Mouse (Mus musculus): ENCODE measurements around the gene Usp5. TPM values are rescaled to one million over a fixed set of nuclear protein-coding genes. Genes with fewer than 3 reads are reported as not detected.

Usp5 gene
- polyA plus RNA-seq, 1 experiment from 2014 or later = 177 TPM

GRCm38 (mm10) chr6:124858561-124859318 lies 29.5 kb upstream of the Usp5 start:
- Histone ChIP-seq H3K4me1 (peaks cover 60% of the 10 kb centered on the region), H3K27ac (peak overlapping the region; percentile 100; the same call in 1 of the 2 replicates), H3K27me3 (peaks cover 6% of the 10 kb centered on the region; the same call in 1 of the 2 replicates), H3K9me3 (no peaks in the 10 kb centered on the region), H3K9ac (peak overlapping the region; percentile 99), H3K36me3 (peaks cover 17% of the 10 kb centered on the region), H3K4me2 (replicated peaks) (peak overlapping the region; percentile 69), H3K4me3 (peak overlapping the region; percentile 87)
- no peak for ATAC-seq (ENCODE audit: low FRiP score, low read depth)
- WGBS = 73% methylated on average over 27 of the region's 28 CpGs

DNA sequence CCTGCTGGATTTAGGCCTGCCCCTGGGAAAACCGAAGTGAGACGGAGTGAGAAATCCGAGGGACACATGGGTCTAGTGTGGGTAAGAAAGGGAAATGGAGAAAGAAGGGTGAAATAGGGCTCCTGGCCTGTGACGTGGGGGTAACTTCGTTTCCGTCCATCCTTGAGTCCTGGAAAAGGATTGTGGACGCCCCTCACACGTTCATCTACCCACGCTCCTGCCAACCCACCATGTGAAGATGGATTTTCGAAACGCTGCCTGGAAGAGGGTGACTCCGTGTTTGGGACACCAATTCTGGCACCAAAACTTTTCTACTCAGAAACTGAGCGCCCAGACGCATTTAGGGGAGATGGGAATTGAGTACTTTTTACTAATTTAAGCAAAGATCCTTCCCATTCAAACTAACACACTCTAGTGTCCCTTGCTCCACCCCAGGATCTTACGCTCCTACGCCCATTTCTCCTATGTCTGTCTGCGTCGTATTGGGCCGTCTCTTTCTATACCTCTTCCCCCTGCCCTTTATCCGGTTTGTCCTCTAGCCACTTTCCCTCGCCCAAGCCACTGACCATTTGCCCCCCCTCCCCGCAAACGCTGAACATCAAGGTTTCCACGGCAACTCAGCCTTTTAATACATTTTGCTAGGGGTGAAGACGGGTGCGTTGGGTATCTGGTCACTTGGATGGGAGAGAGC lies 28.7 kb upstream of the Usp5 start:
- WGBS = 22% methylated on average over 26 of the region's 26 CpGs
- H3K36me3 ChIP-seq = peaks cover 24% of the 10 kb centered on the region
- H3K4me2 ChIP-seq (replicated peaks) = peak overlapping the region; percentile 69
- no peak for ATAC-seq (ENCODE audit: low FRiP score, low read depth)
- peak overlapping the region; percentile 100 for H3K27ac ChIP-seq
- peaks cover 55% of the 10 kb centered on the region for H3K4me1 ChIP-seq
- H3K9ac ChIP-seq = peak overlapping the region; percentile 99
- peaks cover 6% of the 10 kb centered on the region; the same call in 1 of the 2 replicates for H3K27me3 ChIP-seq
- peak overlapping the region; percentile 87 for H3K4me3 ChIP-seq
- no peaks in the 10 kb centered on the region for H3K9me3 ChIP-seq

DNA sequence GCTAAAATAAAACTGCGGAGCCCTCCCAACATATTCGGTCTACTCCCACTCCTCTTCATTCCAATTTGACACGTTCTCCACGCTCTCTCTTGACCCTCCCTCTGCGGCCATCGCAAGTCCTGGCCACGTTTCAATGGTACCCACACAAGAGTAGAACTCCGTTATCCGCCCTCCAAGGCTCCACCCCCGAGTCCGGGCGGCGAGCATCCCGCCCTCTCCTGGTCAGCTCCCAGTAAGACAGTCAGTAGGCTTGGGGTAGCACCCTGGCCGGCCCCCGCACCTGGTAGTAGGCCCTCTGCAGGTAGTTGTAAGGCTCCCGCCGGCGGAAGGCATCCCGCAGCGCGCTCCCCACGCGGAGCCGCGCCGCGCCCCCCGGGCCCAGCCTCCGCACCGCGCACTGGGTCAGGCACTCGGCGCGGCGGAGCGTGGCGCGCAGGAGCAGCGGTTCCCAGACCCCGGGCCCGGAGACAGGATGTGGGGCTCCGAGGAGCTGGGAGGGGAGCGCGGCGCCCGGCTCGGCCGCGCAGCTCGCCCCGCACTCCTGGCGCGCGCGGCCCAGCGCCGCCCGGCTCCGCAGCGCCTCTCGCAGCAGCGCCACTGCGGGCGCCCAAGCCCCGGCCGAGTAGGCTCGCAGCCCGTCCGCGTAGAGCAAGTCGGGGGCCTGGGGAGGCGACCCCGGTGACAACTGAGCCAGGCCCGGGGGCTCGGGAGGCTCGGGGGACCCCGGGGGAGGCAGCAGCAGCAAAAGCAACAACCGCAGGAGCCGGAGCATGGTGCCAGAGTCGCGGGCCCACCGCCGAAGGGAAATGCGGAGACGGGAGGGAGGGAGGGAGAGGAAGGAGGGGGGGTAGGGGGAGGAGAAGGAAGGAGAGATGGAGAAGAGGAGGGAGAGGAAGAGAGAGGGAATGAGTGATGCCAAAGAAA lies 27.9 kb upstream of the Usp5 start, which contains the start of gene P3h3:
Gene P3h3, minus strand, starts transcription at position 837 of the 924 bp plus-strand sequence.
- Histone ChIP-seq H3K27ac (peak within 1 kb of the TSS; percentile 100), H3K36me3 (peaks cover 32% of the 10 kb centered on the region), H3K27me3 (0 out of 2 replicates have a peak, but pooled peaks cover 6% of the 10 kb centered on the region), H3K9ac (peak within 1 kb of the TSS; percentile 99), H3K4me3 (peak within 1 kb of the TSS; percentile 87), H3K4me1 (peaks cover 47% of the 10 kb centered on the region), H3K4me2 (replicated peaks) (peak within 1 kb of the TSS; percentile 69), H3K9me3 (no peaks in the 10 kb centered on the region)
- ATAC-seq (ENCODE audit: low FRiP score, low read depth) = peak; percentile 87
- WGBS = under 1% methylated on average over 83 of the region's 86 CpGs

DNA sequence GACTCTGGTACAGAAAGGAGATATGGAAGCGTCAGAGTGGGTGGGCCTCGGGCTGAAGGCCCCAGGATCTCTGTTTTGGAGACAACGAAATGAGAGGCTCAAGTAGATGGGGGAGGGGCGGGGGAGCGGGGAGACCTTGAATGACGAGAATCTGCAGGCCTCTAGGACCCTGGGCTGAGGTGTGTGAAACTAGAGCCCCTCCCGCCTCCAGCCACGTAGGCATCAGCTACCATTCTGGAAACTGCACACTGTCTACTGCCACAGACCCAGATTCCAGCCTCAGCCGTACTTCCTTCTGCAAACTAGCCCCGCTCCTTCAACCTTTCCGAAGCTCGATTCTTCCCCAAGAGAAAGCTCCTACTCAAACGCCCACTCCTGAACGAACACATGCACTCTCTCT lies 27.0 kb upstream of the Usp5 start:
- Histone ChIP-seq H3K9me3 (no peaks in the 10 kb centered on the region), H3K9ac (peak overlapping the region; percentile 99), H3K27ac (peak overlapping the region; percentile 100), H3K36me3 (peaks cover 40% of the 10 kb centered on the region), H3K4me2 (replicated peaks) (peak overlapping the region; percentile 69), H3K4me3 (peak overlapping the region; percentile 87), H3K27me3 (0 out of 2 replicates have a peak, but pooled peaks cover 6% of the 10 kb centered on the region), H3K4me1 (peaks cover 39% of the 10 kb centered on the region)
- 3% methylated on average over 14 of the region's 14 CpGs for WGBS
- ATAC-seq (ENCODE audit: low FRiP score, low read depth) = peak; percentile 74

- Histone ChIP-seq H3K4me3 (no peak overlapping the region), H3K36me3 (peaks cover 52% of the 10 kb centered on the region), H3K27me3 (0 out of 2 replicates have a peak, but pooled peaks cover 3% of the 10 kb centered on the region), H3K4me1 (peaks cover 28% of the 10 kb centered on the region), H3K27ac (peak overlapping the region; percentile 28; the same call in 1 of the 2 replicates), H3K9ac (no peak overlapping the region), H3K9me3 (no peaks in the 10 kb centered on the region), H3K4me2 (replicated peaks) (no peak overlapping the region)
- 68% methylated on average over 12 of the region's 12 CpGs for WGBS
- no peak for ATAC-seq (ENCODE audit: low FRiP score, low read depth)
Measured at GRCm38 (mm10) chr6:124854647-124855046, 25.4 kb upstream of the Usp5 start.

GRCm38 (mm10) chr6:124850535-124850934 lies 21.3 kb upstream of the Usp5 start:
- H3K9ac ChIP-seq = no peak overlapping the region
- peaks cover 2% of the 10 kb centered on the region for H3K4me1 ChIP-seq
- no peaks in the 10 kb centered on the region for H3K27me3 ChIP-seq
- WGBS = 46% methylated on average over 8 of the region's 8 CpGs
- no peak for ATAC-seq (ENCODE audit: low FRiP score, low read depth)
- H3K36me3 ChIP-seq = peaks cover 73% of the 10 kb centered on the region
- no peak overlapping the region for H3K27ac ChIP-seq
- H3K9me3 ChIP-seq = no peaks in the 10 kb centered on the region
- no peak overlapping the region for H3K4me2 ChIP-seq (replicated peaks)
- H3K4me3 ChIP-seq = no peak overlapping the region

- peak; percentile 85 for ATAC-seq (ENCODE audit: low FRiP score, low read depth)
- no peaks in the 10 kb centered on the region for H3K27me3 ChIP-seq
- WGBS = 15% methylated on average over 9 of the region's 9 CpGs
- H3K4me2 ChIP-seq (replicated peaks) = no peak overlapping the region
- H3K9ac ChIP-seq = no peak overlapping the region
- no peak overlapping the region for H3K4me3 ChIP-seq
- H3K27ac ChIP-seq = no peak overlapping the region
- H3K4me1 ChIP-seq = no peaks in the 10 kb centered on the region
- H3K9me3 ChIP-seq = no peaks in the 10 kb centered on the region
- peaks cover 74% of the 10 kb centered on the region for H3K36me3 ChIP-seq
Measured at GRCm38 (mm10) chr6:124847305-124847704, 18.0 kb upstream of the Usp5 start.

- H3K27me3 ChIP-seq = no peaks in the 10 kb centered on the region
- H3K36me3 ChIP-seq = peaks cover 47% of the 10 kb centered on the region
- H3K9ac ChIP-seq = peak within 1 kb of the TSS; percentile 50; the same call in 1 of the 2 replicates
- H3K4me3 ChIP-seq = no peak within 1 kb of the TSS
- H3K27ac ChIP-seq = no peak within 1 kb of the TSS
- no peaks in the 10 kb centered on the region for H3K9me3 ChIP-seq
- 0 out of 2 replicates have a peak within 1 kb of the TSS, but pooled peaks have one; percentile 19 for H3K4me2 ChIP-seq (replicated peaks)
- 40% methylated on average over 15 of the region's 15 CpGs for WGBS
- ATAC-seq (ENCODE audit: low FRiP score, low read depth) = peak; percentile 17; the same call in 1 of the 2 replicates
- peaks cover 31% of the 10 kb centered on the region for H3K4me1 ChIP-seq
Measured at GRCm38 (mm10) chr6:124840241-124841167, 11.2 kb upstream of the Usp5 start, which contains the start of gene Gnb3. TSS of gene Gnb3 (minus strand) at chr6:124840275.

- H3K4me2 ChIP-seq (replicated peaks) = 0 out of 2 replicates have a peak overlapping the region, but pooled peaks have one; percentile 19
- H3K27me3 ChIP-seq = no peaks in the 10 kb centered on the region
- peaks cover 34% of the 10 kb centered on the region for H3K4me1 ChIP-seq
- peak overlapping the region; percentile 50; the same call in 1 of the 2 replicates for H3K9ac ChIP-seq
- no peaks in the 10 kb centered on the region for H3K9me3 ChIP-seq
- H3K4me3 ChIP-seq = no peak overlapping the region
- ATAC-seq (ENCODE audit: low FRiP score, low read depth) = peak; percentile 15
- H3K36me3 ChIP-seq = peaks cover 40% of the 10 kb centered on the region
- H3K27ac ChIP-seq = no peak overlapping the region
- 8% methylated on average over 8 of the region's 8 CpGs for WGBS
Measured at GRCm38 (mm10) chr6:124839805-124840204, 10.5 kb upstream of the Usp5 start.

GRCm38 (mm10) chr6:124836411-124836810 lies 7.1 kb upstream of the Usp5 start:
- H3K27me3 ChIP-seq = no peaks in the 10 kb centered on the region

More at GRCm38 (mm10) chr6:124836411-124836810, 7.1 kb upstream of the Usp5 start:
- Histone ChIP-seq H3K9ac (peak overlapping the region; percentile 39; the same call in 1 of the 2 replicates), H3K27ac (no peak overlapping the region), H3K4me1 (peaks cover 44% of the 10 kb centered on the region), H3K4me3 (no peak overlapping the region), H3K36me3 (peaks cover 40% of the 10 kb centered on the region), H3K9me3 (no peaks in the 10 kb centered on the region), H3K4me2 (replicated peaks) (no peak overlapping the region)
- ATAC-seq (ENCODE audit: low FRiP score, low read depth) = no peak
- WGBS = 76% methylated on average over 7 of the region's 7 CpGs

Data from limb, embryonic 13.5 days (tissue).